Mouse (Mus musculus) lung, postnatal 0 days (tissue): ENCODE data around the gene Usp30.

Experiments
- CTCF ChIP-seq: IDR thresholded peaks from 2 replicates; pipeline ENCODE4 v1.5.1; 2016; ENCODE audit warnings: antibody characterized with exemption, mild to moderate bottlenecking
- EP300 ChIP-seq: IDR thresholded peaks from 2 replicates; pipeline ENCODE4 v1.6.1; 2016; ENCODE audit warnings: antibody characterized with exemption, mild to moderate bottlenecking, control low read depth

DNA sequence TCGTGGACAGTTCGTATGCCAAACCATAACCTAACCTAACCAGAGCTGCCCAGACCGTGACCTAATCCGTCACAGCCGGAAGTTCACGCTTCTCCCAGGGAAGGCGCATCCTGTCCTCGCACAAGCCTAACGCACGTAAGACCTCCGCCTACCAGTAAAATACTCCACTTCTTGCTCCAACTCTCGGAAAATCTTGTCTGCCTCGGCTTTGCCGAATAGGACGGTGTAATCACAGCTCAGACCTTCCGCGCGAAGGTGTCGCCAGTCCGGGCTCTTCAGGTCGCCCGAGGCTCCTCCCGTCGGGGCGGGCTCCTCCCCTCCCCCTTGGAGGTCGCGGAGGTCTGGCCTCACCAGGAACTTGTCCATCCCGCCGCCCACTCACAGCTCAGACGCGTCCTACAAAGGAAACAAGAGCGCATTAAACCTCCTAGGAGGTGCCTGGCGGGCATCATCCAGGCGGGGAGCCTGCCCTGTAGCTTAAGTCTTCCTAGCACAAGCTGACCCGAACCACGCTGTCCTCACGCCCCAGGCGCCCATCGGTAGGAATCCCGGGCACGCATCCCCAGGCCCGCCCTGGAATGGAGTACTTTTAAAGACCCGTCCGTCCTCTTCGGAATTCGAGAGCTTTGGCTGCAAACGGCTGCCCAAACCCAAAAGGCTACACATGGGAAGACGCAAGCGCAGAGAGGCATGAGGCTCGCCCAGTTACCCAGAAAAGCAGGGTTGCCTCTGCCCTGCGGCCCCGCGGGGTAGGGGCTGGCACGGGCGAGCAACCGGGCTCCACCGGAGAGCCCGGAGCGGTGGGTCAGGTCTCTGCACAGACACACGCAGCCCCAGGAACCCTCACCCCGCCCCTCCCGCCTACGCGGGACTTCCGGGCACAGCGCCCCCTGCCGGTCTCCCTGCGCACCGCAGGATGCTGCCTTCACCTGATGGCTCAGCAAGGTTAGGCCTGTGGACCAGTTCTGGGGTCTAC lies 62.4 kb downstream of the Usp30 start, which contains the start of gene Alkbh2:
- TF ChIP-seq CTCF (peak; percentile 98), EP300 (no peak)
